Mouse (Mus musculus) stomach, postnatal 0 days (tissue): ENCODE measurements at regions not wholly inside any gene's neighbourhood (a gene's known extent, or its start where the extent isn't known, plus 50 kb on each side); places are given as distances from the start of the nearest gene placed in this dataset.

Experiments used
- CTCF ChIP-seq: IDR thresholded peaks from 2 replicates; pipeline ENCODE4 v1.5.1; 2016; ENCODE audit warnings: antibody characterized with exemption, low read depth, mild to moderate bottlenecking, moderate library complexity
- EP300 ChIP-seq: optimal IDR thresholded peaks from 2 replicates; pipeline ENCODE3; 2016; ENCODE audit warnings: antibody characterized with exemption

DNA sequence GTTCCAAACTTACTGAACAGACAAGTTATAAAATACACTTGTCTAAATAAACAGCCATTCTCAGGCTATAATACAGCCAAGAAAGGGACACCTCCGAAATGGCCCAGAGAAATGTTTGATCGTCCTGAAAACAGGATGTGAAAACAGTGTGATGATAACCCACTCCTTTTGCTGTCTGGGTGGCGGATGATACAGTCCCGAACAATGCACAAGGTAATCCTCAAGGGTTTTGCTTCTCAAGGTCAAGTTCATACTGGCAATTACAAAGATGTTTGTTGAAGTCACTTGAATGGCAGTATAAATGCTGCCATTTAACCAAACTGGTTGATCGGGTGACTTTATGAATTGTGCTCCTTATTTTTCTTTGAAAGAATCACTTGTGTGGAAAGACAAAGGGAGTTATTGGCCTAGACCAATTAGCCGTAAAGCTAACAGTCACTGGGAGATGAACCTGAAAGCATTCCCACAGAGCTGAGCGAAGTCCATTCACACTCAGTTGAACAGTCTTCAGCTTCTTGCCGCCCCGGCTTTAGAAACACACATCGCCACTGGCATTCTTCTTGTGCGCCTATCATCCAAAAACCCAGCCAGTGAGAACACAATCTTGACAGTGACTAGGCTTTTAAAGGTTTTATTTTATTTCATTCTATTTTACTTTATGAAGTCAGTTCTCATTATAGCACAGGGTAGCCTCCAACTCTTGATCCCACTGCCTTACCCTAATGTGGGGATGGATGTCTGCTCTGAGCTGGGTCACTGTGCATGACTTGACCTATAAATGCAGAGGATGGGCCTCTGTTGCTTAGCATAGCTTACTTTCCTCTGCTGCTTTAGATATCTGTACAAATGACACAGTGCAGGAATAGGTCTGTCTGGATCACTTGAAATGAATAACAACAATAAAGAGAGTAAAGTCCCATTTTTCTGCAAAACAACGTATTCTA lies 256.0 kb downstream of the Epha7 start:
- TF ChIP-seq CTCF, result no peak
- TF ChIP-seq EP300, result no peak
